Mouse (Mus musculus): ENCODE results near the gene Ppp1r16b. TPM values are rescaled to one million over a fixed set of nuclear protein-coding genes. Genes with fewer than 3 reads are reported as not detected.

Gene Ppp1r16b
- polyA plus RNA-seq, 1 experiment from 2014 or later = 4.1 TPM

- 60% methylated on average over 13 of the region's 13 CpGs for WGBS
- H3K9ac ChIP-seq = no peak overlapping the region
- H3K9me3 ChIP-seq = no peaks in the 10 kb centered on the region
- no peak overlapping the region for H3K4me3 ChIP-seq (replicated peaks)
- H3K4me2 ChIP-seq (replicated peaks) = peak overlapping the region; percentile 97
- H3K4me1 ChIP-seq (replicated peaks) = peaks cover 26% of the 10 kb centered on the region
- ATAC-seq = peak; percentile 63
- H3K27me3 ChIP-seq (replicated peaks) = peaks cover 47% of the 10 kb centered on the region
- H3K27ac ChIP-seq = 0 out of 2 replicates have a peak overlapping the region, but pooled peaks have one; percentile 13
- no peaks in the 10 kb centered on the region for H3K36me3 ChIP-seq
Observed at GRCm38 (mm10) chr2:158669199-158670195, 4.3 kb downstream of the Ppp1r16b start.

GRCm38 (mm10) chr2:158670571-158670970 lies 5.4 kb downstream of the Ppp1r16b start:
- Histone ChIP-seq H3K4me1 (replicated peaks) (peaks cover 26% of the 10 kb centered on the region), H3K27ac (no peak overlapping the region)

GRCm38 (mm10) chr2:158672829-158673228 lies 7.6 kb downstream of the Ppp1r16b start:
- WGBS = 14% methylated on average over 6 of the region's 6 CpGs
- no peaks in the 10 kb centered on the region for H3K9me3 ChIP-seq
- 0 out of 2 replicates have a peak overlapping the region, but pooled peaks have one; percentile 9 for H3K27ac ChIP-seq
- H3K4me2 ChIP-seq (replicated peaks) = no peak overlapping the region
- H3K36me3 ChIP-seq = no peaks in the 10 kb centered on the region
- no peak overlapping the region for H3K9ac ChIP-seq
- peaks cover 17% of the 10 kb centered on the region for H3K4me1 ChIP-seq (replicated peaks)
- peak; percentile 47; the same call in 1 of the 2 replicates for ATAC-seq
- H3K4me3 ChIP-seq (replicated peaks) = no peak overlapping the region
- H3K27me3 ChIP-seq (replicated peaks) = peaks cover 26% of the 10 kb centered on the region

More at GRCm38 (mm10) chr2:158670571-158670970, 5.4 kb downstream of the Ppp1r16b start:
- peaks cover 47% of the 10 kb centered on the region for H3K27me3 ChIP-seq (replicated peaks)
- H3K9me3 ChIP-seq = no peaks in the 10 kb centered on the region
- ATAC-seq = no peak
- whole genome bisulfite sequencing = 56% methylated on average over 10 of the region's 10 CpGs
- no peaks in the 10 kb centered on the region for H3K36me3 ChIP-seq
- H3K4me2 ChIP-seq (replicated peaks) = no peak overlapping the region
- H3K9ac ChIP-seq = no peak overlapping the region
- no peak overlapping the region for H3K4me3 ChIP-seq (replicated peaks)

DNA sequence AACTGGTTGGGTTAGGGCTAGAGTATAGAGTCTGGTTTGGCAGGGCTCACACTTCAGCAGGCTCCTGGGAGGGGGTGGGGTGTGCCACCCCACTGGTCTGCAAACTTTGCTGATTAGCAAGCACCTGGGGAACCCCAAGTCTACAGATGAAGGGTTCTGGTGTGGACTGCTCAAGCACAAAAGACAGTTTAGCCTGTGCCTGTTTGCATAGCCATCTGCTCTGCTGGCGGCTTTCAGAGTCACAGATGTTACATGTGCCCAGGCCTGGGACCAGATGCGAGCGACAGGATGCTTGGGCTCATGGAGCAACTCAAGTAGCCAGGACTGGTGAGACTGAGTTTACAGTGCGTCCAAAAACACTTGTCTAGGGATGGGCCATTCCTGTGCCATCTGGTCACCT lies 8.3 kb downstream of the Ppp1r16b start:
- no peak overlapping the region for H3K4me2 ChIP-seq (replicated peaks)
- no peak for ATAC-seq
- peaks cover 10% of the 10 kb centered on the region for H3K4me1 ChIP-seq (replicated peaks)
- WGBS = 59% methylated on average over 4 of the region's 4 CpGs
- H3K4me3 ChIP-seq (replicated peaks) = no peak overlapping the region
- no peak overlapping the region for H3K9ac ChIP-seq
- no peaks in the 10 kb centered on the region for H3K36me3 ChIP-seq
- H3K27me3 ChIP-seq (replicated peaks) = peaks cover 19% of the 10 kb centered on the region
- 0 out of 2 replicates have a peak overlapping the region, but pooled peaks have one; percentile 6 for H3K27ac ChIP-seq
- no peaks in the 10 kb centered on the region for H3K9me3 ChIP-seq

DNA sequence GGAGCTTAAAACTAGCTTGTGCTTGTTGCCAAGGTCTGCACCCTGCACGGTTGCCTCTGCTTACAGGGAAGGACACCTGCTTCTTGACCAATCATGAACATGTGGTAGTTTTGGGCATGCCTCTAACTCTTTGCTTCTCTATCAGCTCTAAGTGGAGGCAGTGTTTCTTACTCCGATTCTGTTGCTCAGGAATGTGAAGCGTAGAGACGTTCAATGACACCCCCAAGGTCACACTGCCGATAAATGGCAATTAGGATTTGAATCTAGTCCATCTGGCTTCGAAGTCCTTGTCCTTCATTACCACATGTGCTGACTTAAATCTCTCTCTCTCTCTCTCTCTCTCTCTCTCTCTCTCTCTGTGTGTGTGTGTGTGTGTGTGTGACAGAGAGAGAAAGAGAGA lies 8.9 kb downstream of the Ppp1r16b start:
- H3K4me2 ChIP-seq (replicated peaks) = no peak overlapping the region
- no peak overlapping the region for H3K27ac ChIP-seq
- no peaks in the 10 kb centered on the region for H3K36me3 ChIP-seq
- 72% methylated on average over 6 of the region's 6 CpGs for WGBS
- ATAC-seq = no peak
- no peak overlapping the region for H3K9ac ChIP-seq
- H3K9me3 ChIP-seq = no peaks in the 10 kb centered on the region
- H3K4me3 ChIP-seq (replicated peaks) = no peak overlapping the region
- peaks cover 13% of the 10 kb centered on the region for H3K27me3 ChIP-seq (replicated peaks)
- peaks cover 5% of the 10 kb centered on the region; the same call in 1 of the 2 replicates for H3K4me1 ChIP-seq (replicated peaks)

GRCm38 (mm10) chr2:158674759-158675158 lies 9.6 kb downstream of the Ppp1r16b start:
- peaks cover 6% of the 10 kb centered on the region; the same call in 1 of the 2 replicates for H3K27me3 ChIP-seq (replicated peaks)
- H3K4me3 ChIP-seq (replicated peaks) = no peak overlapping the region
- no peak overlapping the region for H3K9ac ChIP-seq
- no peaks in the 10 kb centered on the region for H3K9me3 ChIP-seq
- H3K27ac ChIP-seq = no peak overlapping the region
- H3K4me1 ChIP-seq (replicated peaks) = no peaks in the 10 kb centered on the region
- no peak overlapping the region for H3K4me2 ChIP-seq (replicated peaks)
- H3K36me3 ChIP-seq = no peaks in the 10 kb centered on the region
- 83% methylated on average over 7 of the region's 7 CpGs for WGBS
- no peak for ATAC-seq

- Histone ChIP-seq H3K4me2 (replicated peaks) (no peak overlapping the region), H3K9ac (no peak overlapping the region), H3K27me3 (replicated peaks) (0 out of 2 replicates have a peak, but pooled peaks cover 4% of the 10 kb centered on the region), H3K27ac (no peak overlapping the region), H3K9me3 (no peaks in the 10 kb centered on the region), H3K4me1 (replicated peaks) (no peaks in the 10 kb centered on the region), H3K36me3 (no peaks in the 10 kb centered on the region), H3K4me3 (replicated peaks) (no peak overlapping the region)
- no peak for ATAC-seq
- WGBS = 47% methylated on average over 6 of the region's 6 CpGs
Observed at GRCm38 (mm10) chr2:158675161-158675560, 10.0 kb downstream of the Ppp1r16b start.

GRCm38 (mm10) chr2:158675907-158676533 lies 10.8 kb downstream of the Ppp1r16b start:
- H3K27me3 ChIP-seq (replicated peaks) = no peaks in the 10 kb centered on the region
- WGBS = 86% methylated on average over 12 of the region's 12 CpGs
- no peak for ATAC-seq
- no peak overlapping the region for H3K4me2 ChIP-seq (replicated peaks)
- H3K36me3 ChIP-seq = no peaks in the 10 kb centered on the region
- H3K4me3 ChIP-seq (replicated peaks) = no peak overlapping the region
- no peaks in the 10 kb centered on the region for H3K4me1 ChIP-seq (replicated peaks)
- H3K9me3 ChIP-seq = no peaks in the 10 kb centered on the region
- H3K27ac ChIP-seq = no peak overlapping the region
- H3K9ac ChIP-seq = no peak overlapping the region

DNA sequence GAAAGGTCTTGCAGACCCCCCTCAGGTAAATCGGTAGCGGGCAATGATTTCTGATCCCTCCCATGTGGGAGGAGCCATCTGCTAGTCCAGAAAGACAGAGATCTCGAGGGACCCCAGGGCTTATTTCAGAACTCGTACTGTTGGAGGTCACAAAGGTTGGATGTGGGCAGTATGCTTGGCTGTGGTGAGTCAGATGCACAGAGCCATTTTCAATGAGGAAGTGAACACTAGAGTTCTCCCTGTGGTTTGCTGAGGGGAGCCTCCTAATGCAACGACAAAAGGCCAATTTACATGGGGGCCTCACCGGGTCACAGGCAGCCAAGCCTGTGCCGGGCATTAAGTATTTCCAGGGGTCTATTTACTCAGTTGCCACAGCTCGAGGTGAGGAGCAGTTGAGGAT lies 12.7 kb downstream of the Ppp1r16b start:
- Histone ChIP-seq H3K4me3 (replicated peaks) (no peak overlapping the region), H3K4me1 (replicated peaks) (no peaks in the 10 kb centered on the region), H3K9ac (no peak overlapping the region), H3K4me2 (replicated peaks) (no peak overlapping the region), H3K36me3 (no peaks in the 10 kb centered on the region), H3K27me3 (replicated peaks) (no peaks in the 10 kb centered on the region), H3K9me3 (no peaks in the 10 kb centered on the region), H3K27ac (no peak overlapping the region)
- ATAC-seq = no peak
- WGBS = 63% methylated on average over 8 of the region's 8 CpGs

DNA sequence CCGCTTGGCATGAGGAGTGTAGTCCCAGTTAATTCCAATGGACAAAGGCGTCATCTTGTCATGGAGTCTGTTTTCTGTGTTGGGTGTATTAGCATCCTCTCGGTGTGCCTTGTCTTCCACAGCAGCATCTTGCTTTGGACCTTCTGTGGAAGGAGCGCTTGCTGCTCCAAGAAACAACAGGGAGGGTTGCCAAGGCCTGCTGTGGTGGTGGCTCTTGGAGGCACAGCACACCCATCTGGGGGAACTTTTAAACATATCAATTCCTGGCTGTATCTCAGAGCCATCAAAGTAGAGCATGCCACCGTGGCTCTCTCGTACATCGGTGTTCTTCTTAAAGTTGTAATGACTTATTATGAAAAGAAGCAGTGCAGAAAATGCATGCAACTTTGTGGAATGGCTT lies 13.9 kb downstream of the Ppp1r16b start:
- Histone ChIP-seq H3K27me3 (replicated peaks) (no peaks in the 10 kb centered on the region), H3K4me1 (replicated peaks) (no peaks in the 10 kb centered on the region), H3K4me3 (replicated peaks) (no peak overlapping the region), H3K36me3 (no peaks in the 10 kb centered on the region), H3K9ac (no peak overlapping the region), H3K9me3 (no peaks in the 10 kb centered on the region), H3K4me2 (replicated peaks) (no peak overlapping the region), H3K27ac (no peak overlapping the region)
- no peak for ATAC-seq
- whole genome bisulfite sequencing = 95% methylated on average over 7 of the region's 7 CpGs

GRCm38 (mm10) chr2:158680357-158680889 lies 15.2 kb downstream of the Ppp1r16b start:
- Histone ChIP-seq H3K36me3 (no peaks in the 10 kb centered on the region), H3K4me1 (replicated peaks) (no peaks in the 10 kb centered on the region), H3K9me3 (no peaks in the 10 kb centered on the region), H3K4me3 (replicated peaks) (no peak overlapping the region), H3K27me3 (replicated peaks) (no peaks in the 10 kb centered on the region), H3K9ac (no peak overlapping the region), H3K27ac (no peak overlapping the region), H3K4me2 (replicated peaks) (no peak overlapping the region)
- 68% methylated on average over 10 of the region's 10 CpGs for WGBS
- ATAC-seq = no peak

DNA sequence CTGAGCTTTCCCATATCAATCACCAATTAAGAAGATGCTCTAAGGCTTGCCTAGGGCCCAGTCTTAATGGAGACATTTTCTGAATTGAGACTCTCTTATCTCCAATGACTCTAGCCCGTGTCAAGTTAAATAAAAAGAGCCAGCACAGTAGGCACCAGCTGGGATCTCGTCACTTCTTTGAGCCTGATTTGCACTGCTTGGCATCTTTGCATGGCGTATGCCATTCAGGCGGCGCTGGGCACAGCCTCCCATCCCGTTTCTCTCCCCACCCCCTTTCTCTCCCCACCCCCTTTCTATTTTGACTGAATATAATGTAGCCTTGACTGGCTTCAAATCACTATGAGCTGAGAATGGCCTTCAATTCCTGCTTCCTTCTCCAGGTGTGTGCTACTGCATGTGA lies 16.5 kb downstream of the Ppp1r16b start:
- Histone ChIP-seq H3K27ac (no peak overlapping the region), H3K36me3 (no peaks in the 10 kb centered on the region), H3K27me3 (replicated peaks) (no peaks in the 10 kb centered on the region), H3K4me1 (replicated peaks) (no peaks in the 10 kb centered on the region), H3K4me3 (replicated peaks) (no peak overlapping the region), H3K9me3 (no peaks in the 10 kb centered on the region), H3K9ac (no peak overlapping the region), H3K4me2 (replicated peaks) (no peak overlapping the region)
- WGBS = 78% methylated on average over 6 of the region's 6 CpGs
- no peak for ATAC-seq
